Mouse (Mus musculus): ENCODE data around the gene Ints7. TPM values are rescaled to one million over a fixed set of nuclear protein-coding genes. Genes with fewer than 3 reads are reported as not detected.

Gene Ints7
- total RNA-seq, 4 experiments from 2014 or later = 29.0 to 36.4 (median 32.3) TPM

Other genes with a start within 250 kb of the Ints7 start
- gene Tmem206, start 249.7 kb upstream of the Ints7 start, total RNA-seq (2022) = 10 to 100 TPM in 1 of 4 experiments, 1 to 10 TPM in 3; 8.8 to 12.0 (median 9.6) TPM
- gene Ppp2r5a, start 172.4 kb upstream of the Ints7 start, total RNA-seq (2022) = 10 to 100 TPM; 73.1 to 84.9 (median 78.6) TPM
- gene Dtl, start 92 bp upstream of the Ints7 start, total RNA-seq (2022) = 1 to 10 TPM; 3.9 to 5.9 (median 5.5) TPM
- gene Lpgat1, start 142.2 kb downstream of the Ints7 start, total RNA-seq (2022) = 100 to 1,000 TPM; 184 to 194 (median 190) TPM
- 1 to 10 TPM; 1.1 to 2.2 (median 1.4) TPM for gene Nek2, start 245.8 kb downstream of the Ints7 start, total RNA-seq (2022)